Mouse (Mus musculus) MEL (cell line): ENCODE measurements around the gene Nr2f2. TPM values are rescaled to one million over a fixed set of nuclear protein-coding genes. Genes with fewer than 3 reads are reported as not detected.

Experiments
- DNase-seq: peaks from one replicate; pipeline ENCODE4 v3.0.0; 2011; ENCODE audit warnings: low read depth, low spot score
- H3K27ac ChIP-seq: 2 replicates; pipeline ENCODE4 v1.5.1; 2012; ENCODE audit warnings: low read depth, mild to moderate bottlenecking, control low read depth, low read length, moderate library complexity; ENCODE audit not compliant: control insufficient read depth
- H3K27me3 ChIP-seq, 2 experiments: fragments of 150-350 bp in 1 of 2; sonication (generic) in 1 of 2; 2 replicates each; pipeline ENCODE4 v1.6.1; 2012; ENCODE audit warnings: low read length in 2 of 2, mild to moderate bottlenecking in 2 of 2, improper control_type of control experiment in 1 of 2, moderate library complexity in 1 of 2; ENCODE audit not compliant: insufficient read depth in 2 of 2, control insufficient read depth in 1 of 2
- H3K36me3 ChIP-seq, 2 experiments: 2 replicates each; pipeline ENCODE4 v1.6.1; 2012 to 2014; ENCODE audit warnings: low read length in 2 of 2, improper control_type of control experiment in 1 of 2, inconsistent platforms in 1 of 2, mild to moderate bottlenecking in 1 of 2; ENCODE audit not compliant: insufficient read depth in 2 of 2, control insufficient read depth in 1 of 2
- H3K4me1 ChIP-seq, 2 experiments: fragments of 150-350 bp in 1 of 2; sonication (generic) in 1 of 2; 2 replicates each; pipeline ENCODE4 v1.6.1; 2012; ENCODE audit warnings: low read length in 2 of 2, improper control_type of control experiment in 1 of 2, mild to moderate bottlenecking in 1 of 2; ENCODE audit not compliant: insufficient read depth in 2 of 2, control insufficient read depth in 1 of 2
- H3K4me3 ChIP-seq, 2 experiments: fragments of 150-350 bp in 1 of 2; sonication (generic) in 1 of 2; 2 replicates each; pipeline ENCODE4 v1.5.1; 2012; ENCODE audit warnings: low read depth in 2 of 2, low read length in 2 of 2, mild to moderate bottlenecking in 2 of 2, moderate library complexity in 2 of 2, control low read depth in 1 of 2, improper control_type of control experiment in 1 of 2; ENCODE audit not compliant: control insufficient read depth in 1 of 2, insufficient read depth in 1 of 2
- H3K79me2 ChIP-seq: 2 replicates; pipeline ENCODE4 v1.6.1; 2012; ENCODE audit warnings: mild to moderate bottlenecking, low read length, moderate library complexity; ENCODE audit not compliant: control insufficient read depth, poor library complexity, insufficient read depth
- H3K9ac ChIP-seq: 2 replicates; pipeline ENCODE4 v1.6.1; 2012; ENCODE audit warnings: low read depth, mild to moderate bottlenecking, control low read depth, low read length, moderate library complexity; ENCODE audit not compliant: control insufficient read depth, poor library complexity, severe bottlenecking
- H3K9me3 ChIP-seq: fragments of 150-350 bp; sonication (generic); replicated peaks from 2 replicates; pipeline ENCODE4 v1.6.1; 2012; ENCODE audit warnings: mild to moderate bottlenecking, low read length, improper control_type of control experiment, moderate library complexity; ENCODE audit not compliant: insufficient read depth
- CTCF ChIP-seq, 3 experiments: IDR thresholded peaks in 2 of 3; conservative IDR thresholded peaks in 1 of 3; 2 replicates each; pipeline ENCODE4 v1.5.1; 2011 to 2012; ENCODE audit warnings: low read length in 3 of 3, low read depth in 2 of 3, mild to moderate bottlenecking in 2 of 3, improper control_type of control experiment in 1 of 3, inconsistent platforms in 1 of 3, mixed read lengths in 1 of 3, moderate library complexity in 1 of 3; ENCODE audit not compliant: control insufficient read depth in 1 of 3, insufficient read depth in 1 of 3, poor library complexity in 1 of 3, severe bottlenecking in 1 of 3
- E2F4 ChIP-seq: IDR thresholded peaks from 2 replicates; pipeline ENCODE4 v1.6.1; 2011; ENCODE audit warnings: low read depth, low read length, improper control_type of control experiment, borderline replicate concordance
- EP300 ChIP-seq, 2 experiments: IDR thresholded peaks; 2 replicates each; pipeline ENCODE4 v1.6.1; 2011; ENCODE audit warnings: improper control_type of control experiment in 2 of 2, low read length in 2 of 2, low read depth in 1 of 2, mild to moderate bottlenecking in 1 of 2
- ETS1 ChIP-seq: IDR thresholded peaks from 2 replicates; pipeline ENCODE4 v1.6.1; 2012; ENCODE audit warnings: low read depth, mild to moderate bottlenecking, inconsistent platforms, low read length, improper control_type of control experiment, moderate library complexity
- GATA1 ChIP-seq: IDR thresholded peaks from 2 replicates; pipeline ENCODE4 v1.6.1; 2011; ENCODE audit warnings: low read depth, low read length, improper control_type of control experiment
- HCFC1 ChIP-seq: IDR thresholded peaks from 2 replicates; pipeline ENCODE4 v1.6.1; 2012; ENCODE audit warnings: low read depth, mild to moderate bottlenecking, inconsistent platforms, low read length, improper control_type of control experiment, moderate library complexity
- JUND ChIP-seq: IDR thresholded peaks from 2 replicates; pipeline ENCODE4 v1.6.1; 2011; ENCODE audit warnings: low read depth, mild to moderate bottlenecking, improper control_type of control experiment, low read length
- MAFK ChIP-seq: IDR thresholded peaks from 2 replicates; pipeline ENCODE4 v1.6.1; 2011; ENCODE audit warnings: low read depth, mild to moderate bottlenecking, low read length, improper control_type of control experiment, borderline replicate concordance
- MAX ChIP-seq: IDR thresholded peaks from 2 replicates; pipeline ENCODE4 v1.6.1; 2011; ENCODE audit warnings: low read length, improper control_type of control experiment
- MXI1 ChIP-seq: IDR thresholded peaks from 2 replicates; pipeline ENCODE4 v1.6.1; 2011; ENCODE audit warnings: mild to moderate bottlenecking, low read depth, low read length, improper control_type of control experiment
- NELFE ChIP-seq: IDR thresholded peaks from 2 replicates; pipeline ENCODE4 v1.6.1; 2011; ENCODE audit warnings: low read depth, low read length, improper control_type of control experiment
- NRF1 ChIP-seq: IDR thresholded peaks from 2 replicates; pipeline ENCODE4 v1.6.1; 2014; ENCODE audit warnings: low read depth, mild to moderate bottlenecking, inconsistent platforms, low read length, improper control_type of control experiment, moderate library complexity; ENCODE audit not compliant: poor library complexity, insufficient read depth, severe bottlenecking
- POLR2AphosphoS2 ChIP-seq: IDR thresholded peaks from 2 replicates; pipeline ENCODE4 v1.6.1; 2011; ENCODE audit warnings: low read length, improper control_type of control experiment
- SIN3A ChIP-seq: IDR thresholded peaks from 2 replicates; pipeline ENCODE4 v1.6.1; 2012; ENCODE audit warnings: low read length, improper control_type of control experiment, inconsistent platforms
- TAL1 ChIP-seq: IDR thresholded peaks from 2 replicates; pipeline ENCODE4 v1.6.1; 2012; ENCODE audit warnings: mild to moderate bottlenecking, inconsistent platforms, low read length, moderate library complexity, mixed read lengths
- TBP ChIP-seq: IDR thresholded peaks from 2 replicates; pipeline ENCODE4 v1.8.0; 2011; ENCODE audit warnings: low read depth, low read length, improper control_type of control experiment
- USF1 ChIP-seq: IDR thresholded peaks from 2 replicates; pipeline ENCODE4 v1.6.1; 2014; ENCODE audit warnings: low read depth, mild to moderate bottlenecking, inconsistent platforms, low read length, improper control_type of control experiment, moderate library complexity
- USF2 ChIP-seq, 2 experiments: IDR thresholded peaks; 2 replicates each; pipeline ENCODE4 v1.6.1; 2011 to 2012; ENCODE audit warnings: improper control_type of control experiment in 2 of 2, low read length in 2 of 2, borderline replicate concordance in 1 of 2, inconsistent platforms in 1 of 2, low read depth in 1 of 2, mild to moderate bottlenecking in 1 of 2; ENCODE audit not compliant: insufficient read depth in 1 of 2
- ZKSCAN1 ChIP-seq: IDR thresholded peaks from 2 replicates; pipeline ENCODE4 v1.6.1; 2012; ENCODE audit warnings: low read depth, mild to moderate bottlenecking, inconsistent platforms, low read length, improper control_type of control experiment, moderate library complexity
- ZMIZ1 ChIP-seq: IDR thresholded peaks from 2 replicates; pipeline ENCODE4 v1.6.1; 2012; ENCODE audit warnings: low read depth, mild to moderate bottlenecking, inconsistent platforms, low read length, improper control_type of control experiment, moderate library complexity
- polyA plus RNA-seq, 2 experiments: library from polyadenylated mRNA; stranded (reverse) in 1 of 2; unstranded in 1 of 2; fragments of >175 nt in 1 of 2; fragments of >200 nt in 1 of 2; gene quantifications; 2 replicates each; pipeline versions ENCODE4 v1.2.1 to v1.2.4; 2012; ENCODE audit warnings: low replicate concordance in 2 of 2, low read depth in 1 of 2; ENCODE audit not compliant: insufficient read length in 2 of 2, insufficient read depth in 1 of 2, missing spikeins in 1 of 2
- total RNA-seq: library from RNA; depleted of rRNA; stranded (reverse); fragments of 300-350 nt; gene quantifications from 2 replicates; pipeline ENCODE4 v1.2.3, GENCODE M21; 2012

The Nr2f2 gene
- total and polyA plus RNA-seq, 3 experiments, result not detected

GRCm38 (mm10) chr7:70358020-70358847 is 8.3 kb downstream of the Nr2f2 start:
- Histone ChIP-seq H3K79me2 (no peaks in the 10 kb centered on the region), H3K4me1 (no peaks in the 10 kb centered on the region), H3K9me3 (no peaks in the 10 kb centered on the region), H3K9ac (no peak overlapping the region), H3K27me3 (no peaks in the 10 kb centered on the region), H3K36me3 (no peaks in the 10 kb centered on the region), H3K27ac (no peak overlapping the region), H3K4me3 (no peak overlapping the region)
- no peak for TF ChIP-seq EP300 (IDR thresholded peaks at IDR 0.05; ENCODE audit: low read depth in 1 of 2, low read length in 2 of 2)
- DNase-seq, result no peak

- Histone ChIP-seq H3K4me3 (no peak overlapping the region), H3K27ac (no peak overlapping the region)
Measured at GRCm38 (mm10) chr7:70357516-70358019, 9.0 kb downstream of the Nr2f2 start.

GRCm38 (mm10) chr7:70356691-70357515 is 9.6 kb downstream of the Nr2f2 start:
- Histone ChIP-seq H3K79me2 (no peaks in the 10 kb centered on the region), H3K4me1 (no peaks in the 10 kb centered on the region), H3K9ac (no peak overlapping the region), H3K27me3 (no peaks in the 10 kb centered on the region), H3K9me3 (no peaks in the 10 kb centered on the region), H3K27ac (no peak overlapping the region), H3K4me3 (no peak overlapping the region), H3K36me3 (no peaks in the 10 kb centered on the region)
- DNase-seq, result no peak
- TF ChIP-seq E2F4, result no peak
- TF ChIP-seq TBP, result no peak
- no peak for TF ChIP-seq MXI1
- TF ChIP-seq ETS1, result no peak
- TF ChIP-seq ZMIZ1, result no peak
- TF ChIP-seq USF2 (IDR thresholded peaks at IDR 0.05; ENCODE audit: borderline replicate concordance in 1 of 2, insufficient read depth in 1 of 2, low read depth in 1 of 2, low read length in 2 of 2), result no peak
- no peak for TF ChIP-seq TAL1

More at GRCm38 (mm10) chr7:70357516-70358019, 9.0 kb downstream of the Nr2f2 start:
- no peak for DNase-seq
- Histone ChIP-seq H3K79me2 (no peaks in the 10 kb centered on the region), H3K9me3 (no peaks in the 10 kb centered on the region), H3K9ac (no peak overlapping the region), H3K4me1 (no peaks in the 10 kb centered on the region), H3K36me3 (no peaks in the 10 kb centered on the region), H3K27me3 (no peaks in the 10 kb centered on the region)
- no peak for TF ChIP-seq JUND
- no peak for TF ChIP-seq NRF1
- no peak for TF ChIP-seq NELFE
- TF ChIP-seq MAX, result no peak
- TF ChIP-seq ETS1, result no peak
- no peak for TF ChIP-seq USF2 (IDR thresholded peaks at IDR 0.05; ENCODE audit: borderline replicate concordance in 1 of 2, insufficient read depth in 1 of 2, low read depth in 1 of 2, low read length in 2 of 2)
- TF ChIP-seq HCFC1, result no peak
- TF ChIP-seq GATA1, result no peak
- TF ChIP-seq POLR2AphosphoS2, result no peak
- TF ChIP-seq CTCF (IDR thresholded peaks at IDR 0.05 in 2 of 3, conservative IDR thresholded peaks at IDR 0.05 in 1 of 3; ENCODE audit: control insufficient read depth in 1 of 3, insufficient read depth in 1 of 3, low read depth in 2 of 3, low read length in 3 of 3, poor library complexity in 1 of 3, severe bottlenecking in 1 of 3), result no peak
- no peak for TF ChIP-seq USF1
- no peak for TF ChIP-seq SIN3A
- TF ChIP-seq ZKSCAN1, result no peak
- TF ChIP-seq MAFK, result no peak
